Mouse (Mus musculus): ENCODE measurements at regions not wholly inside any gene's neighbourhood (a gene's known extent, or its start where the extent isn't known, plus 50 kb on each side); places are given as distances from the start of the nearest gene placed in this dataset.

GRCm38 (mm10) chr13:110619010-110619409 lies 224.2 kb downstream of the Plk2 start:
- no peaks in the 10 kb centered on the region for H3K4me1 ChIP-seq (replicated peaks)
- H3K36me3 ChIP-seq = no peaks in the 10 kb centered on the region
- no peaks in the 10 kb centered on the region for H3K27me3 ChIP-seq (replicated peaks)
- H3K4me2 ChIP-seq (replicated peaks) = no peak overlapping the region
- H3K9me3 ChIP-seq = no peaks in the 10 kb centered on the region
- no peak overlapping the region for H3K27ac ChIP-seq
- ATAC-seq = no peak
- H3K9ac ChIP-seq = no peak overlapping the region
- 90% methylated on average over 6 of the region's 6 CpGs for WGBS
- no peak overlapping the region for H3K4me3 ChIP-seq (replicated peaks)

- Histone ChIP-seq H3K27ac (no peak overlapping the region), H3K36me3 (no peaks in the 10 kb centered on the region), H3K27me3 (replicated peaks) (no peaks in the 10 kb centered on the region), H3K4me2 (replicated peaks) (no peak overlapping the region), H3K9me3 (no peaks in the 10 kb centered on the region), H3K4me3 (replicated peaks) (no peak overlapping the region), H3K9ac (no peak overlapping the region), H3K4me1 (replicated peaks) (no peaks in the 10 kb centered on the region)
- ATAC-seq = no peak
- 73% methylated on average over 6 of the region's 6 CpGs for WGBS
Measured at GRCm38 (mm10) chr13:110627136-110627535, 232.3 kb downstream of the Plk2 start.

GRCm38 (mm10) chr13:110627732-110628131 lies 232.9 kb downstream of the Plk2 start:
- 78% methylated on average over 9 of the region's 9 CpGs for WGBS
- ATAC-seq = no peak
- no peak overlapping the region for H3K4me2 ChIP-seq (replicated peaks)
- H3K27me3 ChIP-seq (replicated peaks) = no peaks in the 10 kb centered on the region
- H3K9ac ChIP-seq = no peak overlapping the region
- H3K27ac ChIP-seq = no peak overlapping the region
- no peaks in the 10 kb centered on the region for H3K36me3 ChIP-seq
- no peaks in the 10 kb centered on the region for H3K9me3 ChIP-seq
- no peaks in the 10 kb centered on the region for H3K4me1 ChIP-seq (replicated peaks)
- H3K4me3 ChIP-seq (replicated peaks) = no peak overlapping the region

GRCm38 (mm10) chr13:110628201-110628600 lies 233.4 kb downstream of the Plk2 start:
- no peaks in the 10 kb centered on the region for H3K36me3 ChIP-seq
- H3K4me2 ChIP-seq (replicated peaks) = no peak overlapping the region
- WGBS = 79% methylated on average over 1 of the region's 1 CpGs
- H3K9me3 ChIP-seq = no peaks in the 10 kb centered on the region
- no peak overlapping the region for H3K4me3 ChIP-seq (replicated peaks)
- no peak for ATAC-seq
- H3K4me1 ChIP-seq (replicated peaks) = no peaks in the 10 kb centered on the region
- no peaks in the 10 kb centered on the region for H3K27me3 ChIP-seq (replicated peaks)
- H3K27ac ChIP-seq = no peak overlapping the region
- no peak overlapping the region for H3K9ac ChIP-seq

GRCm38 (mm10) chr13:110633261-110633781 lies 238.5 kb downstream of the Plk2 start:
- Histone ChIP-seq H3K36me3 (no peaks in the 10 kb centered on the region), H3K9ac (no peak overlapping the region), H3K27me3 (replicated peaks) (no peaks in the 10 kb centered on the region), H3K27ac (no peak overlapping the region), H3K9me3 (no peaks in the 10 kb centered on the region), H3K4me1 (replicated peaks) (no peaks in the 10 kb centered on the region), H3K4me3 (replicated peaks) (no peak overlapping the region), H3K4me2 (replicated peaks) (no peak overlapping the region)
- WGBS = 77% methylated on average over 3 of the region's 3 CpGs
- no peak for ATAC-seq

- H3K4me1 ChIP-seq (replicated peaks) = no peaks in the 10 kb centered on the region
- no peak overlapping the region for H3K27ac ChIP-seq
- no peak for ATAC-seq
- 78% methylated on average over 1 of the region's 1 CpGs for WGBS
- no peaks in the 10 kb centered on the region for H3K27me3 ChIP-seq (replicated peaks)
- no peaks in the 10 kb centered on the region for H3K9me3 ChIP-seq
- no peak overlapping the region for H3K9ac ChIP-seq
- no peak overlapping the region for H3K4me2 ChIP-seq (replicated peaks)
- H3K4me3 ChIP-seq (replicated peaks) = no peak overlapping the region
- no peaks in the 10 kb centered on the region for H3K36me3 ChIP-seq
Measured at GRCm38 (mm10) chr13:110633899-110634298, 239.1 kb downstream of the Plk2 start.

GRCm38 (mm10) chr13:110642792-110643191 lies 247.9 kb downstream of the Plk2 start:
- Histone ChIP-seq H3K9me3 (no peaks in the 10 kb centered on the region), H3K4me3 (replicated peaks) (no peak overlapping the region), H3K27ac (no peak overlapping the region), H3K4me1 (replicated peaks) (no peaks in the 10 kb centered on the region), H3K9ac (no peak overlapping the region), H3K4me2 (replicated peaks) (no peak overlapping the region; the same call in 1 of the 2 replicates), H3K36me3 (no peaks in the 10 kb centered on the region), H3K27me3 (replicated peaks) (no peaks in the 10 kb centered on the region)
- no peak for ATAC-seq
- WGBS = 72% methylated on average over 3 of the region's 3 CpGs

- Histone ChIP-seq H3K9me3 (no peaks in the 10 kb centered on the region), H3K4me1 (replicated peaks) (no peaks in the 10 kb centered on the region), H3K27ac (no peak overlapping the region), H3K27me3 (replicated peaks) (no peaks in the 10 kb centered on the region), H3K36me3 (no peaks in the 10 kb centered on the region), H3K9ac (no peak overlapping the region), H3K4me2 (replicated peaks) (peak overlapping the region; percentile 41), H3K4me3 (replicated peaks) (no peak overlapping the region)
- peak; percentile 49 for ATAC-seq
- WGBS = 18% methylated on average over 11 of the region's 11 CpGs
Measured at GRCm38 (mm10) chr13:110643198-110643896, 248.5 kb downstream of the Plk2 start.

- no peaks in the 10 kb centered on the region for H3K27me3 ChIP-seq (replicated peaks)
- peak overlapping the region; percentile 41 for H3K4me2 ChIP-seq (replicated peaks)
- H3K9ac ChIP-seq = no peak overlapping the region
- no peaks in the 10 kb centered on the region for H3K36me3 ChIP-seq
- H3K9me3 ChIP-seq = no peaks in the 10 kb centered on the region
- ATAC-seq = no peak; the same call in 1 of the 2 replicates
- H3K27ac ChIP-seq = no peak overlapping the region
- no peaks in the 10 kb centered on the region for H3K4me1 ChIP-seq (replicated peaks)
- WGBS = 37% methylated on average over 3 of the region's 3 CpGs
- H3K4me3 ChIP-seq (replicated peaks) = no peak overlapping the region
Measured at GRCm38 (mm10) chr13:110643897-110644213, 249.0 kb downstream of the Plk2 start.

GRCm38 (mm10) chr13:110649378-110649777 lies 254.5 kb downstream of the Plk2 start:
- Histone ChIP-seq H3K9ac (no peak overlapping the region), H3K4me2 (replicated peaks) (no peak overlapping the region), H3K27me3 (replicated peaks) (no peaks in the 10 kb centered on the region), H3K9me3 (no peaks in the 10 kb centered on the region), H3K36me3 (no peaks in the 10 kb centered on the region), H3K4me3 (replicated peaks) (no peak overlapping the region), H3K4me1 (replicated peaks) (no peaks in the 10 kb centered on the region), H3K27ac (no peak overlapping the region)
- WGBS = 65% methylated on average over 1 of the region's 1 CpGs
- no peak for ATAC-seq

- Histone ChIP-seq H3K4me1 (replicated peaks) (no peaks in the 10 kb centered on the region), H3K4me3 (replicated peaks) (no peak overlapping the region), H3K36me3 (no peaks in the 10 kb centered on the region), H3K27me3 (replicated peaks) (no peaks in the 10 kb centered on the region), H3K9ac (no peak overlapping the region), H3K4me2 (replicated peaks) (no peak overlapping the region), H3K9me3 (no peaks in the 10 kb centered on the region), H3K27ac (no peak overlapping the region)
- no peak for ATAC-seq
- WGBS = 51% methylated on average over 2 of the region's 2 CpGs
Measured at GRCm38 (mm10) chr13:110649870-110650497, 255.1 kb downstream of the Plk2 start.

- H3K9ac ChIP-seq = no peak overlapping the region
- H3K9me3 ChIP-seq = no peaks in the 10 kb centered on the region
- ATAC-seq = no peak
- H3K4me1 ChIP-seq (replicated peaks) = no peaks in the 10 kb centered on the region
- no peak overlapping the region for H3K4me3 ChIP-seq (replicated peaks)
- no peak overlapping the region for H3K27ac ChIP-seq
- H3K4me2 ChIP-seq (replicated peaks) = no peak overlapping the region
- no peaks in the 10 kb centered on the region for H3K27me3 ChIP-seq (replicated peaks)
- no peaks in the 10 kb centered on the region for H3K36me3 ChIP-seq
- 78% methylated on average over 7 of the region's 7 CpGs for WGBS
Measured at GRCm38 (mm10) chr13:110652201-110652600, 257.4 kb downstream of the Plk2 start.

Data from intestine, embryonic 15.5 days (tissue).